Mouse (Mus musculus): ENCODE data around the gene Pitx2.

The Pitx2 gene

GRCm38 (mm10) chr3:129256766-129257165 lies 57.1 kb downstream of the Pitx2 start:
- peak; percentile 11 for DNase-seq (ENCODE audit: low read depth, low spot score)

- no peak for DNase-seq (ENCODE audit: low read depth, low spot score)
These were observed 58.8 kb downstream of the Pitx2 start for GRCm38 (mm10) chr3:129258497-129258896.
